Mouse (Mus musculus) heart, adult 2 months (tissue): ENCODE data around the gene Ehbp1l1. TPM values are rescaled to one million over a fixed set of nuclear protein-coding genes. Genes with fewer than 3 reads are reported as not detected.

Experiments used
- DNase-seq, 2 experiments: peaks; one replicate each; pipeline ENCODE4 v3.0.0; 2021
- H3K27ac ChIP-seq: fragments of 200-600 bp; 2 replicates; pipeline ENCODE4 v1.8.1; 2022
- H3K27me3 ChIP-seq: fragments of 200-500 bp; 2 replicates; pipeline ENCODE4 v1.6.1; 2012; ENCODE audit warnings: mild to moderate bottlenecking, low read length, inconsistent platforms, mixed read lengths; ENCODE audit not compliant: control insufficient read depth, insufficient read depth
- H3K36me3 ChIP-seq: fragments of 200-500 bp; 2 replicates; pipeline ENCODE4 v1.6.1; 2012; ENCODE audit warnings: low read length, inconsistent platforms; ENCODE audit not compliant: control insufficient read depth, insufficient read depth
- H3K4me1 ChIP-seq: fragments of 200-500 bp; 2 replicates; pipeline ENCODE4 v1.6.1; 2011; ENCODE audit warnings: low read length; ENCODE audit not compliant: control insufficient read depth, insufficient read depth
- H3K4me3 ChIP-seq: fragments of 200-600 bp; 2 replicates; pipeline ENCODE4 v1.8.1; 2022
- H3K79me2 ChIP-seq: fragments of 200-500 bp; replicated peaks from 2 replicates; pipeline ENCODE4 v1.6.1; 2012; ENCODE audit warnings: mild to moderate bottlenecking, inconsistent platforms, low read length, moderate library complexity, mixed read lengths; ENCODE audit not compliant: control insufficient read depth, insufficient read depth
- H3K9ac ChIP-seq: fragments of 200-500 bp; 2 replicates; pipeline ENCODE4 v1.6.1; 2012; ENCODE audit warnings: low read depth, mild to moderate bottlenecking, control low read depth, inconsistent platforms, low read length, mixed read lengths
- CTCF ChIP-seq: fragments of 200-600 bp; IDR thresholded peaks from 2 replicates; pipeline ENCODE4 v1.8.1; 2022; ENCODE audit warnings: antibody characterized with exemption, mild to moderate bottlenecking, moderate library complexity
- EP300 ChIP-seq: fragments of 200-500 bp; IDR thresholded peaks from 2 replicates; pipeline ENCODE4 v1.6.1; 2011; ENCODE audit warnings: low read depth, low read length, control low read depth; ENCODE audit not compliant: insufficient read depth
- POLR2A ChIP-seq: fragments of 200-500 bp; IDR thresholded peaks from 2 replicates; pipeline ENCODE4 v1.6.1; 2011; ENCODE audit warnings: mild to moderate bottlenecking, low read depth, low read length, control low read depth; ENCODE audit not compliant: insufficient read depth
- WGBS: fragments of 180-500 bp; shearing (Covaris S2); methylation state at CpG from one replicate; pipeline ENCODE4 v1.1.7; 2018; 5-methylcytosine and 5-hydroxymethylcytosine counted together
- intact Hi-C: fragments of 180-260 bp; cut with DNase I; formaldehyde crosslinking; loops from one replicate; pipeline ENCODE4 v1.15.1; 2025
- polyA plus RNA-seq: library from polyadenylated mRNA; depleted of rRNA; stranded (reverse); fragments of >200 nt; gene quantifications from 2 replicates; pipeline ENCODE4 v1.2.3, GENCODE M21; 2012
- total RNA-seq, 2 experiments: library from RNA; stranded (reverse); gene quantifications; 2 replicates each; pipeline ENCODE4 v1.2.3; 2021

Ehbp1l1 gene
- total and polyA plus RNA-seq, 3 experiments = 100 to 137 (median 128) TPM

- no peaks in the 10 kb centered on the region for H3K36me3 ChIP-seq
- under 1% methylated on average over 37 of the region's 37 CpGs for WGBS
- H3K4me3 ChIP-seq = peak within 1 kb of the TSS; percentile 73
- peak; percentile 93 to 95 for DNase-seq
- TF ChIP-seq CTCF = 0 out of 2 replicates have a peak, but pooled peaks have one; percentile 3
- 0 out of 2 replicates have a peak, but pooled peaks have one; percentile 41 for TF ChIP-seq EP300
- peak; percentile 96 for TF ChIP-seq POLR2A
- no peaks in the 10 kb centered on the region for H3K27me3 ChIP-seq
- peak within 1 kb of the TSS; percentile 95 for H3K27ac ChIP-seq
- peaks cover 20% of the 10 kb centered on the region for H3K4me1 ChIP-seq
- no peaks in the 10 kb centered on the region for H3K79me2 ChIP-seq
- intact Hi-C loops = loop anchor here (2.0 to 5.0 kb wide), 5 partner anchors 41 to 398 kb away; partner anchors contain the start of genes Kat5, Scyl1 and Snx15
- H3K9ac ChIP-seq = peak within 1 kb of the TSS; percentile 91
Observed at GRCm38 (mm10) chr19:5729444-5729815, 3.3 kb upstream of the Ehbp1l1 start, which contains the start of gene Fam89b. Gene Fam89b (minus strand): TSS chr19:5729653.

GRCm38 (mm10) chr19:5728631-5729443 lies 2.7 kb upstream of the Ehbp1l1 start:
- H3K79me2 ChIP-seq = no peaks in the 10 kb centered on the region
- peak overlapping the region; percentile 91 for H3K9ac ChIP-seq
- intact Hi-C loops = loop anchor here (1.0 to 5.0 kb wide), 6 partner anchors 18 to 398 kb away; partner anchors contain the start of genes Kat5, Scyl1 and Snx15
- WGBS = 2% methylated on average over 37 of the region's 37 CpGs
- H3K36me3 ChIP-seq = no peaks in the 10 kb centered on the region
- peak; percentile 66 to 70 for DNase-seq
- peak overlapping the region; percentile 95 for H3K27ac ChIP-seq
- H3K4me1 ChIP-seq = peaks cover 25% of the 10 kb centered on the region
- peak overlapping the region; percentile 73 for H3K4me3 ChIP-seq
- H3K27me3 ChIP-seq = no peaks in the 10 kb centered on the region
- TF ChIP-seq CTCF (no peak), EP300 (no peak), POLR2A (no peak)

GRCm38 (mm10) chr19:5727701-5728100 lies 1.6 kb upstream of the Ehbp1l1 start:
- Histone ChIP-seq H3K9ac (peak overlapping the region; percentile 91), H3K4me3 (peak overlapping the region; percentile 73), H3K79me2 (no peaks in the 10 kb centered on the region), H3K4me1 (peaks cover 26% of the 10 kb centered on the region), H3K36me3 (no peaks in the 10 kb centered on the region), H3K27me3 (no peaks in the 10 kb centered on the region), H3K27ac (peak overlapping the region; percentile 95)
- TF ChIP-seq POLR2A (peak; percentile 45; the same call in 1 of the 2 replicates), EP300 (peak; percentile 93), CTCF (peak; percentile 96)
- intact Hi-C loops = loop anchor here (1.0 to 5.0 kb wide), 7 partner anchors 16 to 400 kb away; partner anchors contain the start of genes Kat5, Scyl1 and Snx15
- 2% methylated on average over 14 of the region's 14 CpGs for WGBS
- peak; percentile 90 to 95 for DNase-seq

- DNase-seq = no peak
- Histone ChIP-seq H3K27ac (peak overlapping the region; percentile 95), H3K9ac (peak overlapping the region; percentile 37), H3K79me2 (no peaks in the 10 kb centered on the region), H3K27me3 (no peaks in the 10 kb centered on the region), H3K4me1 (peaks cover 26% of the 10 kb centered on the region), H3K4me3 (peak overlapping the region; percentile 73), H3K36me3 (no peaks in the 10 kb centered on the region)
- WGBS = 36% methylated on average over 15 of the region's 15 CpGs
- TF ChIP-seq POLR2A = no peak
- no peak for TF ChIP-seq CTCF
- no peak for TF ChIP-seq EP300
- intact Hi-C loops = loop anchor here (1.0 to 5.0 kb wide), 5 partner anchors 35 to 400 kb away; partner anchors contain the start of genes Kat5 and Snx15
Observed at GRCm38 (mm10) chr19:5726961-5727578, 953 bp upstream of the Ehbp1l1 start.

- Histone ChIP-seq H3K36me3 (no peaks in the 10 kb centered on the region), H3K27ac (peak overlapping the region; percentile 95), H3K9ac (peak overlapping the region; percentile 79), H3K27me3 (no peaks in the 10 kb centered on the region), H3K79me2 (no peaks in the 10 kb centered on the region; the same call in 1 of the 2 replicates), H3K4me3 (peak overlapping the region; percentile 73), H3K4me1 (peaks cover 24% of the 10 kb centered on the region)
- peak; percentile 85 to 88 for DNase-seq
- TF ChIP-seq EP300 (0 out of 2 replicates have a peak, but pooled peaks have one; percentile 30), POLR2A (peak; percentile 51), CTCF (no peak)
- WGBS = 7% methylated on average over 12 of the region's 12 CpGs
- intact Hi-C loops = loop anchor here (5.0 kb wide), 4 partner anchors 78 to 402 kb away; partner anchors contain the start of genes Kat5 and Snx15
Observed at GRCm38 (mm10) chr19:5725029-5725707, 949 bp downstream of the Ehbp1l1 start.
